Mouse (Mus musculus) urinary bladder, postnatal 14 days (tissue): Measurements from ENCODE around the gene Ints11.
A peak's percentile ranks its signal among the peaks of the same experiment; 100 is the strongest.

ENCODE experiments used
- DNase-seq: peaks from one replicate; pipeline ENCODE4 v3.0.0; 2021; ENCODE audit warnings: low spot score

The Ints11 gene

GRCm38 (mm10) chr4:155848434-155849095 is 20.8 kb upstream of the Ints11 start:
- no peak for DNase-seq

- no peak for DNase-seq
These were observed 20.0 kb upstream of the Ints11 start for GRCm38 (mm10) chr4:155849391-155849790.

DNA sequence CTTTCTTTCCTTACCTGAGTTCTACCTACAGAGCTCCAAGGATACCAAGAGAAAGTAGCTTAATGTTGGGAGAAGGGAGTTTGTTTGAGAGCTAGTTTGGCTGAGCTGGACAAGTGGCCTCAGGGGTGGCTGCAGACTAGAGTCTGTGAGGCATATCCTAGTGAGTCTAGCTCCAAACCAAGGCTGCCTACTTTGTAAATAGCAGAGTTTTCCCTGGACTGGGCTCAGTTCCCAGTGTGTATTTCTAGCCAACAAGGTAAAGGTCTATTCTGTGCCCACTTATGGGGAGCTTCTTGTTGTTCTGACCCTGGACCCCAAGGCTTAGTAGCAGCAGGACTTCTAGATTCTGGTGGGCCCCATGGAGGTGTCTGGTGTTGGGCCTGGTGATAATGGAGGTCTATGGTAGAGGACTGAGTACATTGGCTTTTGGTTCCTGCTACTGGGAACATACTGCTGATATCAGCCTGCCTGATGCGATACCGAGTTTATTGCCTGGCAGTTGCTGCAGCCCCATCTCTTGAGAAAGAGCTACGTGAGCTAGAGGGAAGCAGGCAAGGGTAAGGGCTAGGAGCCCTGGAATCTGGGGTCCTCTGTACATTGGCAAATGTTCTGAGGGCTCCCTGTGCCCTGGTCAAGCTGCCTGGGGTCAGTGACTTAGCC is 19.4 kb upstream of the Ints11 start:
- no peak for DNase-seq

DNA sequence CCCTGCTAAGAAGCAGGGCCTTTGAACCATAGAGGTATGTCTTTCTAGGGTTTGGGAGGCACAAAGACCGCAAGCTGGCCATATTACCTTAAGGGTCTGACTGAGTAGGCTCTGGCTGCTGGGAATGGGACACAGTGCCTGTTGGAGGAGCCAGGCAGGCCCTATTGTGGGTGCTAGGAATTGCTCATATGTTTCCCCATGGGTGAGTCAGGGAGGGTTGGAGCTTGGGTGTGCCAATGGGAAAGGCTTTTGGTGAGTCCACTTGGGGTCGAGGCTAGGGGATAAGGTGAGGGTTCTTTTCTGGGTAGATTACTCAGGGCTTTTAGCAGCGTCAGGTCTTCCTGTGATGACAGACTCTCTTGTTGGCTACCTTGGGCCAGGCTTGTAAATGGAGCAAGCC is 18.0 kb upstream of the Ints11 start:
- DNase-seq, result no peak

- DNase-seq, result no peak
These were observed 17.4 kb upstream of the Ints11 start for GRCm38 (mm10) chr4:155851951-155852411.

- no peak for DNase-seq
These were observed 15.9 kb upstream of the Ints11 start for GRCm38 (mm10) chr4:155853421-155853820.

DNA sequence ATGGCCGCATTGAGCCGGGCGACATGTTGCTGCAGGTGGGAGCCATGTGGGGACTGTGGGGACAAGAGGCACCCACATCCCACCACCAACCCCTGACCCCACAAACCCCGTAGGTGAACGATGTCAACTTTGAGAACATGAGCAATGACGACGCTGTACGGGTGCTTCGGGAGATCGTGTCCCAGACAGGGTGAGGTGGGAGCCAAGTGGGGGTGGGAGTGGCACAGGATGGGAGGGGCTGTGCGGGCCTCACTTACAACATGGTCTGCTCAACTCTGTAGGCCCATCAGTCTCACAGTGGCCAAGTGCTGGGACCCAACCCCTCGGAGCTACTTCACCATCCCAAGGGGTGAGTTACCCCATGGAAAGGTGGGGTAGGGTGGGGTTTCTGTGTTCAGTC is 14.4 kb upstream of the Ints11 start:
- DNase-seq, result no peak

DNA sequence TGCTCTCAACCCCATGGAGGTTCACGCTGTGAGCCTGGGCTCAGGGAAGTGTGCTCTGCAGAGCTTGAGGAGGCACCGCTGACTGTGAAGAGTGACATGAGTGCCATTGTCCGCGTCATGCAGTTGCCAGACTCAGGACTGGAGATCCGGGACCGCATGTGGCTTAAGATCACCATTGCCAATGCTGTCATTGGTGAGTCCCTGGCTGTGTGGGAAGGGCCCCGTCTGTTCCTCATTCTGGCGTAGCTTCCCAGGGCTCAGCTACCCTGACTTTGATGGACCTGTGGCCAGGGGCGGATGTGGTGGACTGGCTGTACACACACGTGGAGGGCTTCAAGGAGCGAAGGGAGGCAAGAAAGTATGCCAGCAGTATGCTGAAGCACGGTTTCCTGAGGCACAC is 13.3 kb upstream of the Ints11 start:
- DNase-seq, result no peak

- no peak for DNase-seq
These were observed 12.5 kb upstream of the Ints11 start for GRCm38 (mm10) chr4:155856881-155857280.

DNA sequence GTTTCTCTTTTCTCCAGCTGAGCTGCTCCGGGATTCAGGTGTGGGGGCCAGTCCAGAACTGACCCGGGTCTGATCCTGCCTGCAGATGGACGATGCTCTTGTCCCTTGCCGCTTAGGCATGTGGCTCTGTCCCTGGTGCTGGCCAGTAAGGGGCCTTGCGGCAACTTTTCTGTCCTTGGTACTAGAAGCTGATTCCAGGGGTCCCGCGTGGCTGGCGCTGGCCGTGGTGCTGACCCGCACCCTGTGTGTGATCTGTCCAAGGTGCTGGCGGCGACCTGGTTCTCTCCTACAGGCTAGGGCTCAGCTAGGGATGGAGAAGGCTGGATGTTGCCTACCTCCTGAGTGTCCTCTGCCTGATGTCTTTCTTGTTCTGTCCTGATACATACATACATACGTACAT is 10.0 kb upstream of the Ints11 start:
- DNase-seq, result no peak

DNA sequence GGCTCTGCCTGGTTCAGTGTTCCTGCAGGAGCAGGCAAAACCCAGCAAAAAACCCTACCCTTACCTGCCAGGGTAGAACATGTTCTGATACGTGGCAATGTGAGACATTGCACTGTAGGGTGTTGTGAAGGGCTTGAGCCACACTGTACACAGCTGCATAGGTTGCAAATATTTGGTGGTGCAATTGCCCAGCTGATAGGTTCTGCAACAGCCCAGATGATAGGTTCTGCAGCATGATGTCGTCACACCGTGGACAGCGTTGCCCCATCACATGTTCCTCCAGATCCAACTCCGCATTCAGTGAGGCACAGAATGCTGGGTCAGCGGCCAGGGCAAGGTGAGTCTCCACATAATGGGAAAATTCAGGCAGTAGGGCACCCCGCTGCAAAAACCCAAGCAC is 7.6 kb upstream of the Ints11 start:
- DNase-seq, result no peak

- DNase-seq, result no peak
These were observed 6.3 kb upstream of the Ints11 start, which contains the start of gene Tas1r3 for GRCm38 (mm10) chr4:155863001-155863400. Tas1r3 (minus strand) TSS chr4:155863362.

- peak; percentile 62 for DNase-seq
These were observed 590 bp upstream of the Ints11 start for GRCm38 (mm10) chr4:155868614-155869298.

GRCm38 (mm10) chr4:155871404-155871803 is 2.1 kb downstream of the Ints11 start:
- DNase-seq, result no peak

DNA sequence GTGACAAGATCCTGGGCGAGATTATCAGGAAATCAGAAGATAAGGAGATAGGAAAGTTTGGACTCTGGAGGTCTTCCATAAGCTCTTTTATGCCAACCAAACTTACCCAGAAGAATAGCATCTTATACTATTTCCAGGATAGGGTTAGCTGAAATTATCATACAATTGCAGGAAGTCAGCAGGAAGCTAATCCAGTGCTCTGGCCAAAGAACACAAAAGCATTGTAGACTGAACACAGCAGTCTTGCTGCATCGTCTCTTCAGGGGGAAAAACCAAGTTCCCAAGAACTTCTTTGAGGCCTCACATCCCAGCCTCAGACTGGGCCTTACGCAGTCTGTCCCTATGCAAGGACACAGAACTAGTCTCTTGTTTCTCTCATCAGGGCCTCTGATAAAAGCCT is 14.2 kb downstream of the Ints11 start:
- no peak for DNase-seq

DNA sequence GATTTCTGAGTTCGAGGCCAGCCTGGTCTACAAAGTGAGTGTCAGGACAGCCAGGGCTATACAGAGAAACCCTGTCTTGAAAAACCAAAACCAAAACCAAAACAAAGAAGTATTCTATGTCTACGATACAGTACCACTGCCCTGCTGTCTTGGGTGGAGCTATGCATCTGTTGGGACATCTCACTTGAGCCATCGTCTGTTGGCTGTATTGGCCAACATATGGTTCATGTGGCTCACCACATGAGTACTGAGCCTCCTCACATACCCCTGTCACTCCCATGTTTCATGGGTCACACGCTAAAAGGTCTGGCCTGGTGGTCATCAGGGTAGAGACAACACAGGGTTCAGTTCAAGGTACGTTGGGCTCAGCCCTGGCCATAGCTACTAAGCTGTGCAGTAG is 17.0 kb downstream of the Ints11 start:
- no peak for DNase-seq

DNA sequence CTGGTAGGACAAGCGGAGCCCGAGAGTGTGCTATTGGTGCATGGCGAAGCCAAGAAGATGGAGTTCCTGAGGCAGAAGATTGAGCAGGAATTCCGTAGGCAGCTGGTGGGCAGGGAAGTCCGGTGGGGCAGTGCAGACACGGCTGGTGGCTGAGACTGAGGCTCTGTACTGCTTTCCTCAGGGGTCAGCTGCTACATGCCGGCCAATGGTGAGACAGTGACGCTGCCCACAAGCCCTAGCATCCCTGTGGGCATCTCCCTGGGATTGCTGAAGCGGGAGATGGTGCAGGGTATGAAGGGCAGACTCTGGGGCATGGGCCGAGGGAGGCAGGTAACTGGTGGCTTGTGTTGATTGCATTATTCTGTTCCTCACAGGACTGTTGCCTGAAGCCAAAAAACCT is 18.3 kb downstream of the Ints11 start:
- DNase-seq, result no peak

GRCm38 (mm10) chr4:155888181-155888580 is 18.8 kb downstream of the Ints11 start:
- DNase-seq, result no peak

DNA sequence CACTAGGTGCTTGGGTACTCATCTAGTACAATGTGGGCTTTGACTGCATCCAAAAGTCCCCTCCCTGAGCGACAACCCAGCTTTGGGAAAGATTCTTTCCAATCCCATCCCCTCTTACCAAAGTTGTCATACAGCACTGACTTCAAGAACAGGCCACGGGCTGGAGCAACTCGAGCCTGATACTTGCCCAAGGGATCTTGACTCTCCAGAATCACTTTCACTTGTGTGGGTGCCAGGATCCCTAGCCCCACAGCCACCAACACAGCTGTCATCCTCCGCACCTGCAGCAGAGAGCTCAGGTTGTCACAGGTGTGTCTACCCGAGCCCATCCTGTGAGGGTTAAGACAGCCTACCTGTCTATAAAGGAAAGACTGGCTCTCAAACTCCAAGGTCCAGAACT is 20.0 kb downstream of the Ints11 start:
- no peak for DNase-seq

GRCm38 (mm10) chr4:155891011-155891471 is 21.7 kb downstream of the Ints11 start:
- DNase-seq, result no peak

- DNase-seq, result peak; percentile 97
These were observed 22.2 kb downstream of the Ints11 start, which contains the start of the genes Pusl1 and Acap3 for GRCm38 (mm10) chr4:155891551-155892001. Pusl1 (minus strand) TSS chr4:155891781. Acap3 (plus strand) TSS chr4:155891822.

- peak; percentile 86 for DNase-seq
These were observed 22.7 kb downstream of the Ints11 start for GRCm38 (mm10) chr4:155892017-155892416.
